Mouse (Mus musculus): ENCODE data around the gene Wwc1.

GRCm38 (mm10) chr11:35832139-35832538, 148.2 kb downstream of the Wwc1 start:
- TF ChIP-seq POLR2A (IDR thresholded peaks at IDR 0.05; ENCODE audit: borderline replicate concordance, insufficient read depth, low read length) (no peak), CTCF (IDR thresholded peaks at IDR 0.05; ENCODE audit: borderline replicate concordance, insufficient read depth, low read depth, low read length) (no peak)

Measured in cerebellum, adult 2 months (tissue).